Mouse (Mus musculus) cerebellum, adult 2 months (tissue): ENCODE results near the gene Pak6. TPM values are rescaled to one million over a fixed set of nuclear protein-coding genes. Genes with fewer than 3 reads are reported as not detected.
A peak's percentile ranks its signal among the peaks of the same experiment; 100 is the strongest.

Experiments used
- DNase-seq, 2 experiments: peaks; one replicate each; pipeline ENCODE4 v3.0.0; 2021
- H3K27ac ChIP-seq: fragments of 200-500 bp; 2 replicates; pipeline ENCODE4 v1.5.1; 2012; ENCODE audit warnings: low read length, control low read depth, inconsistent platforms; ENCODE audit not compliant: insufficient read depth
- H3K27me3 ChIP-seq: fragments of 200-500 bp; 2 replicates; pipeline ENCODE4 v1.6.1; 2012; ENCODE audit warnings: inconsistent platforms, mild to moderate bottlenecking, low read length, moderate library complexity; ENCODE audit not compliant: control insufficient read depth, insufficient read depth
- H3K4me1 ChIP-seq: fragments of 200-500 bp; 2 replicates; pipeline ENCODE4 v1.6.1; 2011; ENCODE audit warnings: low read length; ENCODE audit not compliant: control insufficient read depth, insufficient read depth
- H3K4me3 ChIP-seq: fragments of 200-500 bp; replicated peaks from 2 replicates; pipeline ENCODE3; 2011; ENCODE audit warnings: mild to moderate bottlenecking, low read depth, low read length, control low read depth; ENCODE audit not compliant: insufficient read depth
- CTCF ChIP-seq: fragments of 200-500 bp; IDR thresholded peaks from 2 replicates; pipeline ENCODE4 v1.5.1; 2011; ENCODE audit warnings: low read depth, mild to moderate bottlenecking, control low read depth, low read length, moderate library complexity, borderline replicate concordance; ENCODE audit not compliant: insufficient read depth
- POLR2A ChIP-seq: fragments of 200-500 bp; IDR thresholded peaks from 2 replicates; pipeline ENCODE4 v1.6.1; 2011; ENCODE audit warnings: low read length, control low read depth, borderline replicate concordance; ENCODE audit not compliant: insufficient read depth
- WGBS: fragments of 180-500 bp; shearing (Covaris S2); methylation state at CpG from one replicate; pipeline ENCODE4 v1.1.7; 2018; 5-methylcytosine and 5-hydroxymethylcytosine counted together
- polyA plus RNA-seq: library from polyadenylated mRNA; depleted of rRNA; stranded (reverse); fragments of >200 nt; gene quantifications from 2 replicates; pipeline ENCODE4 v1.2.3, GENCODE M21; 2012

The Pak6 gene
- polyA plus RNA-seq, 1 experiment: 6.4 TPM

- no peaks in the 10 kb centered on the region for H3K27me3 ChIP-seq
- WGBS: 40% methylated on average over 9 of the region's 9 CpGs
- no peak overlapping the region for H3K4me3 ChIP-seq
- no peak overlapping the region for H3K27ac ChIP-seq
- DNase-seq: no peak
- H3K4me1 ChIP-seq: no peaks in the 10 kb centered on the region
- TF ChIP-seq POLR2A (no peak), CTCF (no peak)
Measured at GRCm38 (mm10) chr2:118727911-118728310, 64.8 kb downstream of the Pak6 start.

DNA sequence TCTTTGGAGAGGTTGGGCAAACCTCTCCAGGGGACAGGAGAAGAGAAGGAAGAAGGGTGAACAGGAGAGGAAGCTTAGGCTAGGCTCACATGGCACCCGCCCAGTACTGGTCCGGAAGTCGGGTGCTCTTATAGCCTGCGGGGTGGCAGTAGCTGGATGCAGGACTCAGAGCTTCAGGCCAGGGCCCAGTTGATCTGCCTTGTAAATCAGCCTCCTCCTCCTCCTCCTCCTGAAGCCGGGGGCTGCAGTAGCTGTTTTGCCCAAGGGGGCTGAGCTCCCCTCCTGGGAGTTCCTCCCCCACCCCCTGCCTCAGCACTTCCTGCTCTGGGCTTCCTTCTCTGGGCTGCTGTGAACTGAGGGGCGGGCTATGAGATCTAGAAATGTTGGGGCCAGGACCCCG is 65.2 kb downstream of the Pak6 start, which contains the start of gene Plcb2:
TSS of gene Plcb2 (minus strand) at position 102 of the 400 bp plus-strand sequence.
- Histone ChIP-seq H3K4me1 (no peaks in the 10 kb centered on the region), H3K4me3 (no peak within 1 kb of the TSS), H3K27me3 (no peaks in the 10 kb centered on the region), H3K27ac (no peak within 1 kb of the TSS)
- 37% methylated on average over 7 of the region's 7 CpGs for WGBS
- TF ChIP-seq CTCF (no peak), POLR2A (no peak)
- no peak for DNase-seq

GRCm38 (mm10) chr2:118729194-118729593 is 66.1 kb downstream of the Pak6 start:
- Histone ChIP-seq H3K27ac (no peak overlapping the region), H3K4me1 (peaks cover 3% of the 10 kb centered on the region; the same call in 1 of the 2 replicates), H3K4me3 (no peak overlapping the region), H3K27me3 (no peaks in the 10 kb centered on the region)
- 58% methylated on average over 4 of the region's 4 CpGs for WGBS
- DNase-seq: no peak
- TF ChIP-seq POLR2A (no peak), CTCF (no peak)

DNA sequence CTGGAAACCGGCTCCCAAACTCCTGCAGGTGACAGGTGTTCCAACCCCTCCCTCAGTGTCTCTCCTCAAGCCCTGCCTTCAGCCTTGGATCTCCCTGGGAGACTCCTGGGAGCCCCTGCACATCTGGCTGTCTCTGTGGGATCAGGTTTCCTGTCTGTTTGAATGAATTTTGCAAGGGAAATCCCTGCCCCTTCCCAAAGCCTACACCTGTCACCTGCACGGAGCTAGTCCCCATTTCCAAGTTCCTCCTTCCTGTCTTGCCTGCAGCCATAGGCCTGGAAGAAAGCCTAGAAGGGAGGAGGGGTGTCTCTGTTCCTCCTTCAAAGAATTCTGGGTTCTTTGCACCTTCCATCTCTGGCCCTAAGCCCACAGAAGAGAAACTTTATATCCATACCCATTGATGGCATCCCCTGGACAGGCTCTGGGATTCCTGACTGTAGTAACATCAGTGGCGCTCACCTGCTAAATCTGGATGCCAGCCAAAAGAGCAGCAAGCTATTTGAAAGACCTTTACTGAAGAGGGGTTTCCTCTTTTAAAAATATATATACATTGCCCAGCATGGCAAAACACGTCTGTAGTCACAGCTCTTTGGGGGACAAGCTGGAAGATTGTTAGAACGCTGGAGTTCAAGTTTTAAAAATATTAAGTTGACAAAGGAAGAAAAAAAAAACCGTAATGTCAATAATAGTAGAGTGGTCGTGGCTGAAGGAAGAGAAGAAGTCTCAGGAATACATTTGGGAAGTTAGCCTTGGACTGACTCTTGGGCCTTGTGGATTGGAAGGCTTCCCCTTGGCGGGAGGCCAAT is 66.9 kb downstream of the Pak6 start:
- Histone ChIP-seq H3K27me3 (no peaks in the 10 kb centered on the region), H3K27ac (no peak overlapping the region), H3K4me3 (no peak overlapping the region), H3K4me1 (peaks cover 3% of the 10 kb centered on the region; the same call in 1 of the 2 replicates)
- 41% methylated on average over 8 of the region's 8 CpGs for WGBS
- no peak for DNase-seq
- TF ChIP-seq POLR2A (no peak), CTCF (no peak)

- peaks cover 3% of the 10 kb centered on the region; the same call in 1 of the 2 replicates for H3K4me1 ChIP-seq
- H3K4me3 ChIP-seq: no peak overlapping the region
- WGBS: 35% methylated on average over 3 of the region's 3 CpGs
- no peak for DNase-seq
- no peak overlapping the region for H3K27ac ChIP-seq
- H3K27me3 ChIP-seq: no peaks in the 10 kb centered on the region
- TF ChIP-seq CTCF (0 out of 2 replicates have a peak, but pooled peaks have one; percentile 12), POLR2A (no peak)
Measured at GRCm38 (mm10) chr2:118730622-118730915, 67.5 kb downstream of the Pak6 start.

- H3K27me3 ChIP-seq: no peaks in the 10 kb centered on the region
- H3K4me1 ChIP-seq: peaks cover 3% of the 10 kb centered on the region; the same call in 1 of the 2 replicates
- DNase-seq: no peak
- no peak overlapping the region for H3K4me3 ChIP-seq
- TF ChIP-seq CTCF: no peak
- TF ChIP-seq POLR2A: no peak
- 85% methylated on average over 5 of the region's 5 CpGs for WGBS
- H3K27ac ChIP-seq: no peak overlapping the region
Measured at GRCm38 (mm10) chr2:118731981-118732380, 68.9 kb downstream of the Pak6 start.

GRCm38 (mm10) chr2:118733341-118733740 is 70.2 kb downstream of the Pak6 start:
- Histone ChIP-seq H3K27me3 (no peaks in the 10 kb centered on the region), H3K4me3 (no peak overlapping the region), H3K27ac (no peak overlapping the region), H3K4me1 (peaks cover 3% of the 10 kb centered on the region; the same call in 1 of the 2 replicates)
- 20% methylated on average over 5 of the region's 5 CpGs for WGBS
- DNase-seq: no peak
- TF ChIP-seq POLR2A: no peak
- no peak for TF ChIP-seq CTCF

DNA sequence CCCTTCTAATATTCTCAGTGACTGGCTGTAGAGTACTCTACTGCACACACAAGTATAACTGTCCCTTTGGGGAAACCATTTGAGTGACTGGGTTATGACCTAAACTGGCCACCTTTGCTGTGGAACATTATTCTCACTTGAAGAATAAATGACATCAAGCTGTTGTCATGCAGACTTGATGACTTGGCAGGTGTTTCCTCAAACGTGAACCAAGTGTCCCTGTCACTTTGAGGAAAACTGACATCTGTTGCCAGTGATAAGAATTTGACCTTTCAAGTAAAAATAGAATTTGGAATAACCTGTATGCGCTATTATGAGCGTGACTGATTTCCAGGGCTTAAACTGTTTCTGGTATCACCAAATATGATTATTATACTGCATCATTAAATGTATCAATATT is 77.2 kb downstream of the Pak6 start:
- WGBS: 68% methylated on average over 3 of the region's 3 CpGs

More for the DNA sequence above, 77.2 kb downstream of the Pak6 start:
- H3K4me1 ChIP-seq: no peaks in the 10 kb centered on the region
- no peak overlapping the region for H3K4me3 ChIP-seq
- no peak for DNase-seq
- H3K27ac ChIP-seq: no peak overlapping the region
- TF ChIP-seq POLR2A (no peak), CTCF (no peak)
- no peaks in the 10 kb centered on the region for H3K27me3 ChIP-seq
